Mouse (Mus musculus) myocyte (in vitro differentiated cells): ENCODE measurements around the gene March6.

Source experiments
- E2F4 ChIP-seq: IDR thresholded peaks from one replicate; pipeline ENCODE4 v1.6.1; 2011; ENCODE audit warnings: mild to moderate bottlenecking, control low read depth, moderate library complexity; ENCODE audit not compliant: insufficient read depth
- MAX ChIP-seq: IDR thresholded peaks from one replicate; pipeline ENCODE4 v1.6.1; 2011; ENCODE audit warnings: low read depth, mild to moderate bottlenecking, control low read depth
- POLR2A ChIP-seq: IDR thresholded peaks from one replicate; pipeline ENCODE4 v1.6.1; 2011; ENCODE audit warnings: low read depth, mild to moderate bottlenecking, control low read depth, moderate library complexity; ENCODE audit not compliant: insufficient read length

DNA sequence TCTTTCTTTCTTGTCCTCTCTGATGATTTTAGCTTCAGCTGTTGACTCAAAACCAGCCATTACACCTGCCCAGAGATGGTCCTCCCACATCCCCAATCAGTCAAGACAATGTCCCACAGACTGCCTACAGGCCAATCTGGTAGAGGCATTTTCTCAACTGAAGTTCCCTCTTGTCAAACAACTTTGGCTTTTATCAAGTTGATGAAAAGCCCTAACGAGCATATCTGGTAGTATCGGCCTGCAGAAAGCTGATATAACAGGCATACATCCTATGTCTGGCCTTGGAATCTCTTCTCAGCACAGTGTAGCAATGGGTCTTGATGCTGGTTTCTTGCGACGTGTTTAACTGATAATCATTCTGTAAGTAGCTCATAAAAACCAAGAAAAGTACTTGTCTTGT, 42.4 kb upstream of the March6 start:
- TF ChIP-seq MAX (no peak), POLR2A (no peak), E2F4 (no peak)
